Mouse (Mus musculus): ENCODE data around the gene Trpv2. TPM values are rescaled to one million over a fixed set of nuclear protein-coding genes. Genes with fewer than 3 reads are reported as not detected.

The Trpv2 gene
- polyA plus RNA-seq, 1 experiment from 2014 or later: 8.9 TPM

GRCm38 (mm10) chr11:62587034-62587433, 12.7 kb downstream of the Trpv2 start:
- no peaks in the 10 kb centered on the region for H3K4me1 ChIP-seq (replicated peaks; ENCODE audit: control insufficient read depth, insufficient read depth, low read length)
- no peak overlapping the region for H3K4me3 ChIP-seq (ENCODE audit: low read depth, low read length)
- DNase-seq (ENCODE audit: low spot score) (no peak), ATAC-seq (ENCODE audit: low FRiP score) (no peak)
- no peaks in the 10 kb centered on the region for H3K9me3 ChIP-seq (ENCODE audit: control insufficient read depth, low read length)
- no peaks in the 10 kb centered on the region for H3K27me3 ChIP-seq (ENCODE audit: control insufficient read depth, insufficient read depth, low read length)
- H3K36me3 ChIP-seq (ENCODE audit: control insufficient read depth, insufficient read depth, low read length): no peaks in the 10 kb centered on the region
- no peak overlapping the region for H3K4me2 ChIP-seq (replicated peaks; ENCODE audit: low read depth, low read length)
- 90% methylated on average over 5 of the region's 5 CpGs for WGBS
- no peak overlapping the region for H3K9ac ChIP-seq (ENCODE audit: low read depth, low read length)
- H3K27ac ChIP-seq (ENCODE audit: low read depth, low read length): no peak overlapping the region

- Histone ChIP-seq H3K9ac (ENCODE audit: low read depth, low read length) (no peak overlapping the region), H3K4me2 (replicated peaks; ENCODE audit: low read depth, low read length) (no peak overlapping the region), H3K36me3 (ENCODE audit: control insufficient read depth, insufficient read depth, low read length) (no peaks in the 10 kb centered on the region), H3K4me1 (replicated peaks; ENCODE audit: control insufficient read depth, insufficient read depth, low read length) (no peaks in the 10 kb centered on the region), H3K9me3 (ENCODE audit: control insufficient read depth, low read length) (no peaks in the 10 kb centered on the region), H3K27ac (ENCODE audit: low read depth, low read length) (no peak overlapping the region), H3K27me3 (ENCODE audit: control insufficient read depth, insufficient read depth, low read length) (no peaks in the 10 kb centered on the region), H3K4me3 (ENCODE audit: low read depth, low read length) (no peak overlapping the region)
- DNase-seq (ENCODE audit: low spot score): no peak
- ATAC-seq (ENCODE audit: low FRiP score): no peak
- 87% methylated on average over 10 of the region's 10 CpGs for WGBS
Observed at GRCm38 (mm10) chr11:62589391-62589790, 15.1 kb downstream of the Trpv2 start.

- 92% methylated on average over 2 of the region's 2 CpGs for WGBS
- Histone ChIP-seq H3K9ac (ENCODE audit: low read depth, low read length) (no peak overlapping the region), H3K27me3 (ENCODE audit: control insufficient read depth, insufficient read depth, low read length) (no peaks in the 10 kb centered on the region), H3K4me3 (ENCODE audit: low read depth, low read length) (no peak overlapping the region), H3K27ac (ENCODE audit: low read depth, low read length) (no peak overlapping the region), H3K9me3 (ENCODE audit: control insufficient read depth, low read length) (no peaks in the 10 kb centered on the region), H3K36me3 (ENCODE audit: control insufficient read depth, insufficient read depth, low read length) (no peaks in the 10 kb centered on the region), H3K4me1 (replicated peaks; ENCODE audit: control insufficient read depth, insufficient read depth, low read length) (no peaks in the 10 kb centered on the region), H3K4me2 (replicated peaks; ENCODE audit: low read depth, low read length) (no peak overlapping the region)
- ATAC-seq (ENCODE audit: low FRiP score): no peak
- DNase-seq (ENCODE audit: low spot score): no peak
Observed at GRCm38 (mm10) chr11:62591026-62591425, 16.7 kb downstream of the Trpv2 start.

GRCm38 (mm10) chr11:62591904-62592575, 17.8 kb downstream of the Trpv2 start:
- ATAC-seq (ENCODE audit: low FRiP score) (no peak), DNase-seq (ENCODE audit: low spot score) (no peak)
- 78% methylated on average over 8 of the region's 8 CpGs for WGBS
- H3K4me3 ChIP-seq (ENCODE audit: low read depth, low read length): no peak overlapping the region
- H3K36me3 ChIP-seq (ENCODE audit: control insufficient read depth, insufficient read depth, low read length): no peaks in the 10 kb centered on the region
- no peaks in the 10 kb centered on the region for H3K9me3 ChIP-seq (ENCODE audit: control insufficient read depth, low read length)
- no peaks in the 10 kb centered on the region for H3K27me3 ChIP-seq (ENCODE audit: control insufficient read depth, insufficient read depth, low read length)
- no peak overlapping the region for H3K4me2 ChIP-seq (replicated peaks; ENCODE audit: low read depth, low read length)
- H3K27ac ChIP-seq (ENCODE audit: low read depth, low read length): no peak overlapping the region
- no peak overlapping the region for H3K9ac ChIP-seq (ENCODE audit: low read depth, low read length)
- no peaks in the 10 kb centered on the region for H3K4me1 ChIP-seq (replicated peaks; ENCODE audit: control insufficient read depth, insufficient read depth, low read length)

GRCm38 (mm10) chr11:62598571-62598970, 24.3 kb downstream of the Trpv2 start:
- H3K27ac ChIP-seq (ENCODE audit: low read depth, low read length): no peak overlapping the region
- DNase-seq (ENCODE audit: low spot score) (no peak), ATAC-seq (ENCODE audit: low FRiP score) (no peak)
- no peak overlapping the region for H3K4me2 ChIP-seq (replicated peaks; ENCODE audit: low read depth, low read length)
- H3K9ac ChIP-seq (ENCODE audit: low read depth, low read length): no peak overlapping the region; the same call in 1 of the 2 replicates
- 87% methylated on average over 4 of the region's 4 CpGs for WGBS
- no peak overlapping the region for H3K4me3 ChIP-seq (ENCODE audit: low read depth, low read length)
- no peaks in the 10 kb centered on the region for H3K9me3 ChIP-seq (ENCODE audit: control insufficient read depth, low read length)
- H3K4me1 ChIP-seq (replicated peaks; ENCODE audit: control insufficient read depth, insufficient read depth, low read length): no peaks in the 10 kb centered on the region; the same call in 1 of the 2 replicates
- H3K27me3 ChIP-seq (ENCODE audit: control insufficient read depth, insufficient read depth, low read length): no peaks in the 10 kb centered on the region
- H3K36me3 ChIP-seq (ENCODE audit: control insufficient read depth, insufficient read depth, low read length): no peaks in the 10 kb centered on the region

- Histone ChIP-seq H3K9me3 (ENCODE audit: control insufficient read depth, low read length) (no peaks in the 10 kb centered on the region), H3K4me3 (ENCODE audit: low read depth, low read length) (peak overlapping the region; percentile 71), H3K27me3 (ENCODE audit: control insufficient read depth, insufficient read depth, low read length) (no peaks in the 10 kb centered on the region), H3K27ac (ENCODE audit: low read depth, low read length) (peak overlapping the region; percentile 87), H3K9ac (ENCODE audit: low read depth, low read length) (peak overlapping the region; percentile 98), H3K4me2 (replicated peaks; ENCODE audit: low read depth, low read length) (peak overlapping the region; percentile 74), H3K4me1 (replicated peaks; ENCODE audit: control insufficient read depth, insufficient read depth, low read length) (peaks cover 6% of the 10 kb centered on the region), H3K36me3 (ENCODE audit: control insufficient read depth, insufficient read depth, low read length) (peaks cover 16% of the 10 kb centered on the region)
- ATAC-seq (ENCODE audit: low FRiP score) (0 out of 2 replicates have a peak, but pooled peaks have one; percentile 10), DNase-seq (ENCODE audit: low spot score) (peak; percentile 59)
- WGBS: 13% methylated on average over 17 of the region's 17 CpGs
Observed at GRCm38 (mm10) chr11:62601732-62602618, 27.7 kb downstream of the Trpv2 start.

GRCm38 (mm10) chr11:62602619-62603311, 28.5 kb downstream of the Trpv2 start:
- Histone ChIP-seq H3K9me3 (ENCODE audit: control insufficient read depth, low read length) (no peaks in the 10 kb centered on the region), H3K9ac (ENCODE audit: low read depth, low read length) (peak overlapping the region; percentile 98), H3K36me3 (ENCODE audit: control insufficient read depth, insufficient read depth, low read length) (peaks cover 16% of the 10 kb centered on the region), H3K4me1 (replicated peaks; ENCODE audit: control insufficient read depth, insufficient read depth, low read length) (peaks cover 6% of the 10 kb centered on the region), H3K4me3 (ENCODE audit: low read depth, low read length) (peak overlapping the region; percentile 71), H3K27ac (ENCODE audit: low read depth, low read length) (peak overlapping the region; percentile 88), H3K27me3 (ENCODE audit: control insufficient read depth, insufficient read depth, low read length) (no peaks in the 10 kb centered on the region), H3K4me2 (replicated peaks; ENCODE audit: low read depth, low read length) (peak overlapping the region; percentile 74)
- WGBS: under 1% methylated on average over 58 of the region's 58 CpGs
- ATAC-seq (ENCODE audit: low FRiP score) (peak; percentile 97), DNase-seq (ENCODE audit: low spot score) (peak; percentile 99)

GRCm38 (mm10) chr11:62603312-62604056, 29.2 kb downstream of the Trpv2 start:
- peak overlapping the region; percentile 88 for H3K27ac ChIP-seq (ENCODE audit: low read depth, low read length)
- H3K9ac ChIP-seq (ENCODE audit: low read depth, low read length): peak overlapping the region; percentile 98
- peak; percentile 41 for DNase-seq (ENCODE audit: low spot score)
- H3K4me2 ChIP-seq (replicated peaks; ENCODE audit: low read depth, low read length): peak overlapping the region; percentile 74
- ATAC-seq (ENCODE audit: low FRiP score): no peak
- 2% methylated on average over 13 of the region's 13 CpGs for WGBS
- no peaks in the 10 kb centered on the region for H3K27me3 ChIP-seq (ENCODE audit: control insufficient read depth, insufficient read depth, low read length)
- peak overlapping the region; percentile 71 for H3K4me3 ChIP-seq (ENCODE audit: low read depth, low read length)
- H3K36me3 ChIP-seq (ENCODE audit: control insufficient read depth, insufficient read depth, low read length): peaks cover 16% of the 10 kb centered on the region
- H3K4me1 ChIP-seq (replicated peaks; ENCODE audit: control insufficient read depth, insufficient read depth, low read length): peaks cover 6% of the 10 kb centered on the region
- H3K9me3 ChIP-seq (ENCODE audit: control insufficient read depth, low read length): no peaks in the 10 kb centered on the region

Measured in hindbrain, embryonic 11.5 days (tissue).